Mouse (Mus musculus) forelimb bud, embryonic 11.5 days (tissue): ENCODE data around the gene Ncs1.

Source experiments
- DNase-seq: peaks from one replicate; pipeline ENCODE4 v3.0.0-alpha.2; 2012; ENCODE audit warnings: low read depth, low spot score

Gene Ncs1

GRCm38 (mm10) chr2:31277810-31278209 is 32.2 kb downstream of the Ncs1 start:
- DNase-seq = no peak

- DNase-seq = no peak
Observed at GRCm38 (mm10) chr2:31278483-31278882, 32.9 kb downstream of the Ncs1 start.

GRCm38 (mm10) chr2:31281138-31281537 is 35.5 kb downstream of the Ncs1 start:
- DNase-seq = no peak

GRCm38 (mm10) chr2:31282266-31282665 is 36.6 kb downstream of the Ncs1 start:
- no peak for DNase-seq

- no peak for DNase-seq
Observed at GRCm38 (mm10) chr2:31282880-31283279, 37.3 kb downstream of the Ncs1 start.

GRCm38 (mm10) chr2:31284531-31284930 is 38.9 kb downstream of the Ncs1 start:
- DNase-seq = no peak

- peak; percentile 53 for DNase-seq
Observed at GRCm38 (mm10) chr2:31291421-31291820, 45.8 kb downstream of the Ncs1 start.

- peak; percentile 54 for DNase-seq
Observed at GRCm38 (mm10) chr2:31294985-31295384, 49.4 kb downstream of the Ncs1 start.

- no peak for DNase-seq
Observed at GRCm38 (mm10) chr2:31296395-31296794, 50.8 kb downstream of the Ncs1 start.

GRCm38 (mm10) chr2:31297602-31298268 is 52.1 kb downstream of the Ncs1 start:
- DNase-seq = no peak

- DNase-seq = no peak
Observed at GRCm38 (mm10) chr2:31298814-31299213, 53.2 kb downstream of the Ncs1 start.

GRCm38 (mm10) chr2:31299266-31299665 is 53.6 kb downstream of the Ncs1 start:
- peak; percentile 79 for DNase-seq

- no peak for DNase-seq
Observed at GRCm38 (mm10) chr2:31299996-31300395, 54.4 kb downstream of the Ncs1 start.

GRCm38 (mm10) chr2:31303177-31303576 is 57.6 kb downstream of the Ncs1 start:
- no peak for DNase-seq

- no peak for DNase-seq
Observed at GRCm38 (mm10) chr2:31304191-31304590, 58.6 kb downstream of the Ncs1 start.

- no peak for DNase-seq
Observed at GRCm38 (mm10) chr2:31304801-31305665, 59.4 kb downstream of the Ncs1 start.

- no peak for DNase-seq
Observed at GRCm38 (mm10) chr2:31305684-31306083, 60.1 kb downstream of the Ncs1 start.

- no peak for DNase-seq
Observed at GRCm38 (mm10) chr2:31308257-31308656, 62.6 kb downstream of the Ncs1 start.

GRCm38 (mm10) chr2:31309549-31309948 is 63.9 kb downstream of the Ncs1 start:
- no peak for DNase-seq

- no peak for DNase-seq
Observed at GRCm38 (mm10) chr2:31314007-31314465, 68.4 kb downstream of the Ncs1 start, which contains the start of gene Hmcn2. TSS of gene Hmcn2 (plus strand) at chr2:31314415.

- DNase-seq = no peak
Observed at GRCm38 (mm10) chr2:31318162-31318561, 72.5 kb downstream of the Ncs1 start.

GRCm38 (mm10) chr2:31319200-31319599 is 73.6 kb downstream of the Ncs1 start:
- DNase-seq = no peak

GRCm38 (mm10) chr2:31327186-31327585 is 81.6 kb downstream of the Ncs1 start:
- DNase-seq = peak; percentile 29
